Mouse (Mus musculus) small intestine, adult 2 months (tissue): ENCODE measurements around the gene Zc3h4. TPM values are rescaled to one million over a fixed set of nuclear protein-coding genes. Genes with fewer than 3 reads are reported as not detected.

Experiments used
- H3K27ac ChIP-seq: fragments of 200-500 bp; 2 replicates; pipeline ENCODE4 v1.5.1; 2012; ENCODE audit warnings: low read depth, low read length, control low read depth, inconsistent platforms; ENCODE audit not compliant: insufficient read depth
- H3K27me3 ChIP-seq: fragments of 200-500 bp; 2 replicates; pipeline ENCODE4 v1.6.1; 2012; ENCODE audit warnings: mild to moderate bottlenecking, moderate library complexity, low read length, inconsistent platforms; ENCODE audit not compliant: control insufficient read depth, insufficient read depth
- H3K36me3 ChIP-seq: fragments of 200-500 bp; 2 replicates; pipeline ENCODE4 v1.6.1; 2012; ENCODE audit warnings: mild to moderate bottlenecking, low read length, control low read depth, inconsistent platforms; ENCODE audit not compliant: control insufficient read depth, insufficient read depth
- H3K4me1 ChIP-seq: fragments of 200-500 bp; 2 replicates; pipeline ENCODE4 v1.6.1; 2012; ENCODE audit warnings: low read length, inconsistent platforms, mixed read lengths; ENCODE audit not compliant: control insufficient read depth, insufficient read depth, insufficient read length
- H3K4me3 ChIP-seq: fragments of 200-500 bp; 2 replicates; pipeline ENCODE4 v1.5.1; 2012; ENCODE audit warnings: low read depth, mild to moderate bottlenecking, control low read depth, inconsistent platforms, low read length, moderate library complexity
- CTCF ChIP-seq: fragments of 200-500 bp; IDR thresholded peaks from 2 replicates; pipeline ENCODE4 v1.5.1; 2012; ENCODE audit warnings: low read depth, mild to moderate bottlenecking, control low read depth, inconsistent platforms, low read length, moderate library complexity, mixed read lengths; ENCODE audit not compliant: insufficient replicate concordance, insufficient read length; ENCODE audit errors: extremely low read depth
- POLR2A ChIP-seq: fragments of 200-500 bp; IDR thresholded peaks from 2 replicates; pipeline ENCODE4 v1.6.1; 2012; ENCODE audit warnings: low read depth, mild to moderate bottlenecking, control low read depth, inconsistent platforms, low read length, moderate library complexity
- WGBS: fragments of 180-500 bp; shearing (Covaris S2); methylation state at CpG from one replicate; pipeline ENCODE4 v1.1.7; 2018; 5-methylcytosine and 5-hydroxymethylcytosine counted together
- polyA plus RNA-seq: library from polyadenylated mRNA; depleted of rRNA; stranded (reverse); fragments of >200 nt; gene quantifications from 2 replicates; pipeline ENCODE4 v1.2.3, GENCODE M21; 2012

Gene Zc3h4
- polyA plus RNA-seq, 1 experiment, result 60.6 TPM

- TF ChIP-seq POLR2A (no peak), CTCF (no peak)
- H3K27me3 ChIP-seq, result no peaks in the 10 kb centered on the region
- no peak overlapping the region for H3K27ac ChIP-seq
- H3K36me3 ChIP-seq, result peaks cover 2% of the 10 kb centered on the region; the same call in 1 of the 2 replicates
- no peak overlapping the region for H3K4me3 ChIP-seq
- H3K4me1 ChIP-seq, result peaks cover 24% of the 10 kb centered on the region
- WGBS, result 84% methylated on average over 5 of the region's 5 CpGs
These were observed 10.4 kb downstream of the Zc3h4 start for GRCm38 (mm10) chr7:16411100-16411499.

GRCm38 (mm10) chr7:16412220-16412896 is 11.6 kb downstream of the Zc3h4 start:
- H3K27ac ChIP-seq, result no peak overlapping the region
- 88% methylated on average over 8 of the region's 8 CpGs for WGBS
- H3K4me1 ChIP-seq, result peaks cover 25% of the 10 kb centered on the region
- no peak for TF ChIP-seq POLR2A
- no peak for TF ChIP-seq CTCF
- H3K36me3 ChIP-seq, result peaks cover 11% of the 10 kb centered on the region
- no peak overlapping the region for H3K4me3 ChIP-seq
- H3K27me3 ChIP-seq, result no peaks in the 10 kb centered on the region

DNA sequence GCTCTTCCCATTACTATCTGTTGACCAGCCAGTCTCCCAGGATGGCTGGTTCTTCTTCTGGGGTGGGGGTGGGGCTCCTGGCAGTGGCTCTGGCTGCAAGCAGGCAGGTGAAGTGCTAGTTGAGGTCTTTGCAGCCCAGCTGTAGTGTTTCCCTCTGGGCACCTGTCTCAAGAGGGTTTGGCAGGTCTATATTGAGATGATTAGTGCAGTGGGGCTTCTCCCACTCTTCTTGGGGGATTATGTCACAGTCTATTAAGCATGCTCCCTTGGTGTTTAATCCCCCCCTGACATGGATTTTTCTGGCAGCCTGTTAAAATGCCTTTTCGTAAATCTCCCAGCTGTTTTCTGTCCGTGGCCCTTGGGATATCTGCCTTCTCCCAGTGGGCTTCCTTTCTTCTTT is 12.2 kb downstream of the Zc3h4 start:
- 87% methylated on average over 2 of the region's 2 CpGs for WGBS
- Histone ChIP-seq H3K4me3 (no peak overlapping the region), H3K27ac (no peak overlapping the region), H3K4me1 (peaks cover 24% of the 10 kb centered on the region), H3K36me3 (peaks cover 12% of the 10 kb centered on the region), H3K27me3 (no peaks in the 10 kb centered on the region)
- TF ChIP-seq POLR2A (no peak), CTCF (no peak)

GRCm38 (mm10) chr7:16415426-16415825 is 14.7 kb downstream of the Zc3h4 start:
- H3K27me3 ChIP-seq, result no peaks in the 10 kb centered on the region
- 26% methylated on average over 3 of the region's 3 CpGs for WGBS
- TF ChIP-seq CTCF (no peak), POLR2A (peak; percentile 21; the same call in 1 of the 2 replicates)
- H3K4me1 ChIP-seq, result peaks cover 32% of the 10 kb centered on the region
- H3K4me3 ChIP-seq, result peak overlapping the region; percentile 29
- peak overlapping the region; percentile 89 for H3K27ac ChIP-seq
- peaks cover 32% of the 10 kb centered on the region for H3K36me3 ChIP-seq

DNA sequence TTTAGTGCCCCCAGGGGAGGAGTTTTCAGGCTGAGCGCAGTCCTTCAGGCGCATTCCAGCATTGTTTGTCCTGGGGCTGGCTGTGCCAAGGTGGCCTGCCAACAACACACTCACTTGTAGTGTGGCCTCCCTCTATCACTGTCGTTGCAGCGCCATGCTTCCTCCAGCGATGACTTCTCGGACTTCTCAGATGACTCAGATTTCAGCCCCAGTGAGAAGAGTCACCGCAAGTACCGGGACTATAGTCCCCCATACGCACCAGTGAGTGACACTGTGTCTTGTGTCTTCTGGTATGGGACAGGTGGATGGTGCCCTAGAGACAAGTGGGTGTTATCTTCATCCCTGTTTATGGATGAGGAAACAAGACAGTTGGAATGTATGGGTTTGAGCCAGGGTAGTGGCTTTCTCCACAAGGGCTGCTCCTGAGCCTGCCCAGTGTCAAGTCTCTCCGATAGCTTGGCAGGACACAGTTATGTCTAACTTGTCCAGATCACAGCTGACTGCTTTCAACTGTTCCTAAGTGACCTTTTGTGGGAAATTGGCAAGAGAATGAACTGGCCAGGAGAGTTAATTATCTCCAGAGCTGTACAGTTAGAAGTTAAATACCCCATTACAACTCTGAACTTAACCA is 16.5 kb downstream of the Zc3h4 start:
- H3K4me1 ChIP-seq, result peaks cover 38% of the 10 kb centered on the region
- H3K27ac ChIP-seq, result peak overlapping the region; percentile 89
- no peak overlapping the region for H3K4me3 ChIP-seq
- no peaks in the 10 kb centered on the region for H3K27me3 ChIP-seq
- 62% methylated on average over 10 of the region's 10 CpGs for WGBS
- no peak for TF ChIP-seq CTCF
- TF ChIP-seq POLR2A, result no peak
- H3K36me3 ChIP-seq, result peaks cover 45% of the 10 kb centered on the region

- peaks cover 40% of the 10 kb centered on the region for H3K4me1 ChIP-seq
- H3K27me3 ChIP-seq, result no peaks in the 10 kb centered on the region
- 76% methylated on average over 5 of the region's 5 CpGs for WGBS
- peak overlapping the region; percentile 99; the same call in 1 of the 2 replicates for H3K27ac ChIP-seq
- H3K4me3 ChIP-seq, result no peak overlapping the region
- peaks cover 51% of the 10 kb centered on the region for H3K36me3 ChIP-seq
- no peak for TF ChIP-seq CTCF
- TF ChIP-seq POLR2A, result no peak
These were observed 18.0 kb downstream of the Zc3h4 start for GRCm38 (mm10) chr7:16418713-16419112.

GRCm38 (mm10) chr7:16420493-16421118 is 19.9 kb downstream of the Zc3h4 start:
- peaks cover 68% of the 10 kb centered on the region for H3K36me3 ChIP-seq
- WGBS, result 34% methylated on average over 8 of the region's 8 CpGs
- H3K27me3 ChIP-seq, result no peaks in the 10 kb centered on the region
- H3K27ac ChIP-seq, result peak overlapping the region; percentile 99
- H3K4me1 ChIP-seq, result peaks cover 45% of the 10 kb centered on the region
- TF ChIP-seq POLR2A, result peak; percentile 46; the same call in 1 of the 2 replicates
- no peak for TF ChIP-seq CTCF
- H3K4me3 ChIP-seq, result no peak overlapping the region
